Mouse (Mus musculus) stomach, postnatal 0 days (tissue): Measurements from ENCODE around the gene Padi6. TPM values are rescaled to one million over a fixed set of nuclear protein-coding genes. Genes with fewer than 3 reads are reported as not detected.

Experiments
- ATAC-seq: fragments of 200-750 bp; cut with Nextera tagmentation; 2 replicates; pipeline ENCODE4 v1.8.0; 2017; ENCODE audit not compliant: low FRiP score, low TSS enrichment
- DNase-seq: peaks from one replicate; pipeline ENCODE4 v3.0.0-alpha.2; 2016; ENCODE audit warnings: low spot score
- H3K27ac ChIP-seq: fragments of 300-500 bp; sonication (generic); replicated peaks from 2 replicates; pipeline ENCODE4 v1.5.1; 2014; ENCODE audit warnings: mild to moderate bottlenecking, control low read depth
- H3K27me3 ChIP-seq: fragments of 300-500 bp; sonication (generic); 2 replicates; pipeline ENCODE4 v1.6.1; 2014; ENCODE audit warnings: low read length; ENCODE audit not compliant: control insufficient read depth, insufficient read depth
- H3K36me3 ChIP-seq: fragments of 300-500 bp; sonication (generic); 2 replicates; pipeline ENCODE4 v1.6.1; 2014; ENCODE audit warnings: low read length, mixed read lengths; ENCODE audit not compliant: control insufficient read depth, insufficient read depth
- H3K4me1 ChIP-seq: fragments of 300-500 bp; sonication (generic); replicated peaks from 2 replicates; pipeline ENCODE4 v1.6.1; 2014; ENCODE audit warnings: antibody characterized with exemption; ENCODE audit not compliant: control insufficient read depth, insufficient read depth
- H3K4me2 ChIP-seq: fragments of 300-500 bp; sonication (generic); replicated peaks from 2 replicates; pipeline ENCODE4 v1.6.1; 2014; ENCODE audit warnings: low read depth, mild to moderate bottlenecking, control low read depth, moderate library complexity
- H3K4me3 ChIP-seq: fragments of 300-500 bp; sonication (generic); 2 replicates; pipeline ENCODE4 v1.5.1; 2014; ENCODE audit warnings: low read depth, low read length, control low read depth
- H3K9ac ChIP-seq: fragments of 300-500 bp; sonication (generic); 2 replicates; pipeline ENCODE4 v1.6.1; 2014; ENCODE audit warnings: mild to moderate bottlenecking, low read length, control low read depth, mixed read lengths
- H3K9me3 ChIP-seq: fragments of 300-500 bp; sonication (generic); 2 replicates; pipeline ENCODE4 v1.6.1; 2016; ENCODE audit warnings: low read length; ENCODE audit not compliant: control insufficient read depth
- CTCF ChIP-seq: IDR thresholded peaks from 2 replicates; pipeline ENCODE4 v1.5.1; 2016; ENCODE audit warnings: antibody characterized with exemption, low read depth, mild to moderate bottlenecking, moderate library complexity
- EP300 ChIP-seq: optimal IDR thresholded peaks from 2 replicates; pipeline ENCODE3; 2016; ENCODE audit warnings: antibody characterized with exemption
- WGBS: fragments of 180-500 bp; shearing (Covaris S2); extraction: QIAGEN DNeasy Blood & Tissue Kit; methylation state at CpG from one replicate; pipeline ENCODE4 v1.1.7; 2014; 5-methylcytosine and 5-hydroxymethylcytosine counted together
- polyA plus RNA-seq: library from polyadenylated mRNA; unstranded; fragments of >200 nt; fragmentation: Nextera tagmentation; extraction: Ambion mirVana; gene quantifications from 2 replicates; pipeline ENCODE4 v1.2.1, GENCODE M21; 2015

Gene Padi6
- polyA plus RNA-seq, 1 experiment from 2014 or later = not detected

DNA sequence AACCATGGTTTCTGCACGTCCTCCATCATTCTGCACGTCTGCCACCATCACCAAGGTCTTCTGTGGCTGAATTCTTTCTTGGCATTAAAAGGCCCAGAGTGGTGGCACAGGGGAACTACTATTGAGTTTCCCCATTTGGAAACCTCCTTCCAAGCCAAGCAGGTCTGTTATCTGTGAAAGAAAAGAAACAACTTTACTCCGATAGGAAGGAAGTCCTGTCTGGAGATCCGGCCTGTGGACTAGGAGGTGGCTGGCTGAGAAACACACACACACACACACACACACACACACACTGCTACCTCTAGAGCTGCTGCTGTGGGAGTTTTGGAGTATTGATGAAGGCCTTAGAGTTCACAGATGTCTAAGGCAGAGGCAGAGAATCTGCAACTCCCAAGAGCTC is 48.9 kb downstream of the Padi6 start:
- Histone ChIP-seq H3K4me2 (no peak overlapping the region), H3K36me3 (no peaks in the 10 kb centered on the region), H3K9ac (no peak overlapping the region), H3K27me3 (no peaks in the 10 kb centered on the region), H3K4me3 (no peak overlapping the region), H3K9me3 (no peaks in the 10 kb centered on the region), H3K4me1 (no peaks in the 10 kb centered on the region), H3K27ac (no peak overlapping the region)
- no peak for ATAC-seq
- no peak for TF ChIP-seq EP300
- no peak for TF ChIP-seq CTCF
- no peak for DNase-seq
- 69% methylated on average over 4 of the region's 4 CpGs for WGBS

GRCm38 (mm10) chr4:140691481-140691880 is 51.0 kb downstream of the Padi6 start:
- H3K4me3 ChIP-seq = no peak overlapping the region
- TF ChIP-seq CTCF (no peak), EP300 (no peak)
- H3K27ac ChIP-seq = no peak overlapping the region
- H3K36me3 ChIP-seq = no peaks in the 10 kb centered on the region
- H3K9ac ChIP-seq = no peak overlapping the region
- no peak overlapping the region for H3K4me2 ChIP-seq
- no peak for DNase-seq
- H3K9me3 ChIP-seq = no peaks in the 10 kb centered on the region
- no peaks in the 10 kb centered on the region for H3K27me3 ChIP-seq
- H3K4me1 ChIP-seq = no peaks in the 10 kb centered on the region
- no peak for ATAC-seq
- 78% methylated on average over 7 of the region's 7 CpGs for WGBS

DNA sequence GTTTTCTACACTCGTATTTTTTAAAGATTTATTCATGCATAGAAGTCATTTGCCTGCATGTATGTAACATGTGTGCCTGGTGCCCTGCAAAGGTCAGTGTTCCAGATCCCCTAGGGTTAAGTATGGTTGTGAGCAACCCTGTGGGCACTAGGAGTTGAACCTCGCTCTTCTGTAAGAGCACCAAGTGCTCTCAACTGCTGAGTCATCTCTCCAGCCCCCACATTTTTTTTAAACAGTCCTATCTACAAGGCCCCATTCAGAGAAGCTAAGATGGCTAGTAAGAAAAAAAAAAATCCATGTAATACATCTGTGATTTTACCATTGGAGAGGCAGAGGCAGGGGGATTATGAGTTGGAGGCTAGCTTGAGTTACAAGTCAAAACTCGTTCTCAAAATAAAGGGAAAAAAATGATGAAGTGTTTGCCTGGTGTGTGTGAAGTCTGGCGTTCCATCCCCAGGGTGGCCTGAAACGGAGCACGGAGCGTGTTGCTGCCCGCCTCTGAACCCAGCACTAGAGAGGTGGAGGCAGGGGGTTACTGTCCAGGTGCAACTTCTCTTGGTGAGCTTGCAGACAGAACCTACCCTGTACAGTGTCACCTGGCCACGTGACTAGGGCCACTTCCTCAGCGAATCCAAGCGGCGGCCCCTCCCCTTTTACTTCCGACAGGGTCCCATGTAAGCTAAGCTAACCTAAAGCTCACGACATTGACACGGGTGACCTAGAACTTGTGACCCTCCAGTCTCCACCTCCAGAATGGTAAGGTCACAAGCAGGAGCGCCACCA is 52.4 kb downstream of the Padi6 start:
- Histone ChIP-seq H3K36me3 (no peaks in the 10 kb centered on the region), H3K9me3 (no peaks in the 10 kb centered on the region), H3K4me3 (no peak overlapping the region), H3K27ac (peak overlapping the region; percentile 45; the same call in 1 of the 2 replicates), H3K27me3 (no peaks in the 10 kb centered on the region), H3K4me2 (0 out of 2 replicates have a peak overlapping the region, but pooled peaks have one; percentile 14), H3K4me1 (no peaks in the 10 kb centered on the region), H3K9ac (no peak overlapping the region)
- ATAC-seq (no peak), DNase-seq (no peak)
- TF ChIP-seq CTCF = no peak
- TF ChIP-seq EP300 = no peak
- 45% methylated on average over 16 of the region's 16 CpGs for WGBS

DNA sequence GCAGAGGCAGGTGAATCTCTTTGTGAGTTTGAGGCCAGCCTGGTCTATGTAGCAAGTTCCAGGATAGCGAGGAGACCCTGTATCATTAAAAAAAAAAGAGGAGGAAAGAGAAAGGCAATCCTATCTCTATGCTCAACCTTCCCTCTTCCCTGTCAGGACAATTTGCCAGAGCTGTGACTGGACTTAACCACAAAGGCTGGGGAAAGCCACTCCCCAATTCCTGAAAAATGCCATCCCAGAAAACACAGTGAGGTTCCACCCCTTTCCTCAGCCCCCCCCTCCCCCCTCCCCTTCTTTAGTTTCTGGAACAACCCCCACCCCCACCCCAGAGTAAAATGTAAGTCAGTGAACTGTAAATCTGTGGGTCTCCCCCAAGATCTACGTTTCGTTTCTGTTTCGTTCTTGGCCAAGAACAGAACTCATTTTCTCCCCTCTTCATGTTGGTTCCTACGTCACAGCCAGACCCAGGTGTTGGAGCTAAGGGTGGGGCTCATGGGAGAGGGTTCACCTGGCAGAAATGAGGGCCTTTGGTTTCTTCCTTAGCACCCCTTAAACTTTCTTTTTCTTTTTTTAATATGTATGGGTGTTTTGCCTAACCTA is 53.5 kb downstream of the Padi6 start:
- DNase-seq (no peak), ATAC-seq (no peak)
- no peaks in the 10 kb centered on the region for H3K9me3 ChIP-seq
- WGBS = 68% methylated on average over 5 of the region's 5 CpGs
- H3K27me3 ChIP-seq = no peaks in the 10 kb centered on the region
- no peak overlapping the region for H3K4me3 ChIP-seq
- H3K9ac ChIP-seq = no peak overlapping the region
- H3K27ac ChIP-seq = no peak overlapping the region
- H3K4me1 ChIP-seq = no peaks in the 10 kb centered on the region
- no peak for TF ChIP-seq EP300
- TF ChIP-seq CTCF = no peak
- no peak overlapping the region for H3K4me2 ChIP-seq
- no peaks in the 10 kb centered on the region for H3K36me3 ChIP-seq

GRCm38 (mm10) chr4:140688044-140688825 is 54.2 kb downstream of the Padi6 start:
- Histone ChIP-seq H3K36me3 (no peaks in the 10 kb centered on the region), H3K4me3 (no peak overlapping the region), H3K9me3 (no peaks in the 10 kb centered on the region), H3K9ac (no peak overlapping the region), H3K27me3 (no peaks in the 10 kb centered on the region), H3K27ac (no peak overlapping the region), H3K4me2 (no peak overlapping the region), H3K4me1 (no peaks in the 10 kb centered on the region)
- no peak for DNase-seq
- peak; percentile 19; the same call in 1 of the 2 replicates for ATAC-seq
- no peak for TF ChIP-seq CTCF
- no peak for TF ChIP-seq EP300
- 40% methylated on average over 12 of the region's 12 CpGs for WGBS
